Mouse (Mus musculus) G1E (cell line): ENCODE measurements around the gene Ube2n. TPM values are rescaled to one million over a fixed set of nuclear protein-coding genes. Genes with fewer than 3 reads are reported as not detected.
A peak's percentile ranks its signal among the peaks of the same experiment; 100 is the strongest.

Experiments used
- ATAC-seq: 2 replicates; pipeline ENCODE4 v1.8.0; 2016; ENCODE audit warnings: mild to moderate bottlenecking; ENCODE audit not compliant: insufficient number of reproducible peaks, poor library complexity, low FRiP score, severe bottlenecking; ENCODE audit errors: extremely low read depth
- DNase-seq: peaks from one replicate; pipeline ENCODE4 v3.0.0; 2012; ENCODE audit warnings: low spot score
- H3K27me3 ChIP-seq: 2 replicates; pipeline ENCODE4 v1.6.1; 2012; ENCODE audit warnings: mild to moderate bottlenecking, low read length, inconsistent platforms; ENCODE audit not compliant: insufficient read depth
- H3K36me3 ChIP-seq: replicated peaks from 2 replicates; pipeline ENCODE3; 2012; ENCODE audit warnings: mild to moderate bottlenecking, inconsistent platforms
- H3K4me1 ChIP-seq: 2 replicates; pipeline ENCODE4 v1.6.1; 2012; ENCODE audit warnings: low read depth, low read length, inconsistent platforms, mixed read lengths; ENCODE audit not compliant: insufficient read depth
- H3K4me3 ChIP-seq: 2 replicates; pipeline ENCODE4 v1.5.1; 2012; ENCODE audit warnings: low read depth, mild to moderate bottlenecking, inconsistent platforms, low read length, moderate library complexity, mixed read lengths
- H3K9me3 ChIP-seq: replicated peaks from 2 replicates; pipeline ENCODE4 v1.6.1; 2012; ENCODE audit warnings: inconsistent platforms
- CTCF ChIP-seq: IDR thresholded peaks from 2 replicates; pipeline ENCODE4 v1.5.1; 2012; ENCODE audit warnings: low read depth, low read length, inconsistent platforms, mixed read lengths
- GATA1 ChIP-seq: IDR thresholded peaks from 2 replicates; pipeline ENCODE4 v1.6.1; 2012; ENCODE audit warnings: borderline replicate concordance, low read length, inconsistent platforms, mixed read lengths
- GATA2 ChIP-seq: IDR thresholded peaks from 2 replicates; pipeline ENCODE4 v1.6.1; 2012; ENCODE audit warnings: low read depth, low read length, inconsistent platforms, borderline replicate concordance
- POLR2AphosphoS5 ChIP-seq: IDR thresholded peaks from 2 replicates; pipeline ENCODE4 v1.6.1; 2012; ENCODE audit warnings: low read depth, low read length, inconsistent platforms; ENCODE audit not compliant: insufficient replicate concordance
- TAL1 ChIP-seq: conservative IDR thresholded peaks from 2 replicates; pipeline ENCODE4 v1.6.1; 2012; ENCODE audit warnings: low read depth, low read length, inconsistent platforms, mixed read lengths
- polyA plus RNA-seq: library from polyadenylated mRNA; stranded (reverse); fragments of >175 nt; gene quantifications from 2 replicates; pipeline ENCODE4 v1.2.3, GENCODE M21; 2012
- total RNA-seq, 2 experiments: library from RNA; stranded (forward) in 1 of 2; stranded (reverse) in 1 of 2; fragments of 200-1000 nt in 1 of 2; fragments of >200 nt in 1 of 2; fragmentation: Nextera tagmentation in 1 of 2; gene quantifications; 2 replicates each; pipeline ENCODE4 v1.2.3; 2014 to 2017

Gene Ube2n
- total and polyA plus RNA-seq, 3 experiments = 56.1 to 377 (median 148) TPM

DNA sequence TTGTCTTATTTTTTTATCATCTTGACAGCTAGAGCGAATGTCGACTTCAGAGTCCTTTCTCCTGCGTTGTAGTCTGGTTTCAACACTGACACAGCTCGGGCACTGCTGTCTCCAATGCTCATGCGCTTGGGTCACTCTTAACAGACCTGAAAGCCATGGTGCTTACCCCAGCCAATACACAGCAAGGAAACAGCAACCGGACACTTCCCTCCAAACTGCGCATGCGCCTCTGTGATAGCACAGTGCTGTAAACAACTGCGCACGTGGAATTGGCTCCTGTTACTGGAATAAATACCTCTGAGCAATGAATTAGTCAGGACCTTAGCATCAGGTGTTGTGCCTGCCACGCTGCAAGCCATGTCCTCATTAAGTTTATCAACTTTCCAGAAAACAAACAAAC is 37.4 kb upstream of the Ube2n start:
- no peaks in the 10 kb centered on the region for H3K9me3 ChIP-seq
- H3K36me3 ChIP-seq = peaks cover 20% of the 10 kb centered on the region
- no peak for ATAC-seq
- H3K27me3 ChIP-seq = peaks cover 6% of the 10 kb centered on the region; the same call in 1 of the 2 replicates
- no peak for TF ChIP-seq TAL1
- H3K4me3 ChIP-seq = no peak overlapping the region
- H3K4me1 ChIP-seq = no peaks in the 10 kb centered on the region
- DNase-seq = no peak

DNA sequence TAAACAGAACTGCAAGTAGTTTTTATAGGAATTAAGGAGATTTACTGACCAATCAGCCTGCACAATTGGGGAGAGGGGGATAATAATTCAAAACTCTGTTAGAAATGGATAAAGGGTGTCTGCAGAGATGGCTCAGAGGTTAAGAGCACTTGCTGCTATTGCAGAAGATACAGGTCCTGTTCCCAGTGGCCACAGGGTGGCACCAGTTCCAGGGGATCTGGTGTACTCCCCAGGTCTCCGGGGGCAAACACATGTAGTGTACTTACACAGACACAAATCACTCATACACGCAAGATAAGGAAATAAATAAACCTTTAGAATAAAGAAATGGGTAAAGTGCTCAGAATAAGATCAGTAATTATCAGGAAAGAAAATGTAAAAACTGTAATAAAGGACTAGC is 25.3 kb upstream of the Ube2n start:
- peaks cover 9% of the 10 kb centered on the region; the same call in 1 of the 2 replicates for H3K9me3 ChIP-seq
- TF ChIP-seq TAL1 (no peak), GATA1 (no peak), GATA2 (no peak), CTCF (no peak), POLR2AphosphoS5 (no peak)
- no peaks in the 10 kb centered on the region for H3K27me3 ChIP-seq
- no peak for DNase-seq
- peak; percentile 28; the same call in 1 of the 2 replicates for ATAC-seq
- no peaks in the 10 kb centered on the region for H3K4me1 ChIP-seq
- peaks cover 94% of the 10 kb centered on the region for H3K36me3 ChIP-seq
- no peak overlapping the region for H3K4me3 ChIP-seq

DNA sequence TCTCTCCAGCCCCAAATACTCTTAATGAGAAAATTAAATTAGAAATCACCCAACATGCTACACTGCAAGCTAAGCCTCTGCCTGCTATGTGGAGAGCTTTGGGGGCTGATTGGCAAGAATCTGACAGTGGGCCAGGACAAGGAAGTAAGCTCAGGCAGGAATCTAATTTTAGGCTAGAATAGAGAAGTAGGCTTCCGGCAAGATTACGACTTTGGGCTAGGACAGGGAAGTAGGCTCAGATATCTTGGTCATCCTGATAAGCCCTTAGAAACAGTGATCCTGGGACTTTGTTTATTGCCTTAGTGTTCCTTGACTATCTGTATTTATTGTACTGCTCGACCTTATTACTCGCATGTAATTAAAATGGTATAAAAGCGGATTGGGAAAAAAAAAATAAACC is 20.7 kb upstream of the Ube2n start:
- no peaks in the 10 kb centered on the region for H3K27me3 ChIP-seq
- DNase-seq (no peak), ATAC-seq (no peak)
- no peaks in the 10 kb centered on the region for H3K4me1 ChIP-seq
- no peak overlapping the region for H3K4me3 ChIP-seq
- peaks cover 12% of the 10 kb centered on the region; the same call in 1 of the 2 replicates for H3K9me3 ChIP-seq
- peaks cover 85% of the 10 kb centered on the region for H3K36me3 ChIP-seq
- TF ChIP-seq CTCF = no peak
- no peak for TF ChIP-seq POLR2AphosphoS5
- TF ChIP-seq GATA2 = no peak
- TF ChIP-seq TAL1 = no peak
- TF ChIP-seq GATA1 = no peak

DNA sequence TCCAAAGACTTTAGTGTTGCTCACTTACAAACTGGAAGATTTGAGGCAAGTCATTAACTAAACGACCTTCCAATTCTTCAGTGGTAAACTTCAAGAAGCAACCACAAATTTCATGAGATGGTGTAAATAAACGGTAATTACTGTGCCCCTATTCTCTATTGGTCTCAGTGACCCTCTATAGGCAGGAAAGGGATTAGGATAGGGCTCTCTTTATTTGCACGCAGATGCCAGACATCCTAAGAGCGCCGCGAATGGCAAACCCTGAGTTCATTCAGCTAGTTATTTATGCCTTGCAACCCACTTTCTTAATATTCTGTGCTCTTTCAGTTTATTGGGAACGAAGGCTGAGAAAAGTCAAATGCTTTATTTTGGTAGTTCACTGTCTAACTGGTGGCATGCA is 13.9 kb upstream of the Ube2n start:
- peaks cover 14% of the 10 kb centered on the region for H3K4me1 ChIP-seq
- DNase-seq (no peak), ATAC-seq (no peak; the same call in 1 of the 2 replicates)
- peaks cover 25% of the 10 kb centered on the region for H3K36me3 ChIP-seq
- TF ChIP-seq GATA1 = no peak
- no peak for TF ChIP-seq CTCF
- no peak for TF ChIP-seq GATA2
- TF ChIP-seq POLR2AphosphoS5 = no peak
- TF ChIP-seq TAL1 = no peak
- H3K4me3 ChIP-seq = peak overlapping the region; percentile 95
- no peaks in the 10 kb centered on the region for H3K9me3 ChIP-seq
- peaks cover 2% of the 10 kb centered on the region; the same call in 1 of the 2 replicates for H3K27me3 ChIP-seq

DNA sequence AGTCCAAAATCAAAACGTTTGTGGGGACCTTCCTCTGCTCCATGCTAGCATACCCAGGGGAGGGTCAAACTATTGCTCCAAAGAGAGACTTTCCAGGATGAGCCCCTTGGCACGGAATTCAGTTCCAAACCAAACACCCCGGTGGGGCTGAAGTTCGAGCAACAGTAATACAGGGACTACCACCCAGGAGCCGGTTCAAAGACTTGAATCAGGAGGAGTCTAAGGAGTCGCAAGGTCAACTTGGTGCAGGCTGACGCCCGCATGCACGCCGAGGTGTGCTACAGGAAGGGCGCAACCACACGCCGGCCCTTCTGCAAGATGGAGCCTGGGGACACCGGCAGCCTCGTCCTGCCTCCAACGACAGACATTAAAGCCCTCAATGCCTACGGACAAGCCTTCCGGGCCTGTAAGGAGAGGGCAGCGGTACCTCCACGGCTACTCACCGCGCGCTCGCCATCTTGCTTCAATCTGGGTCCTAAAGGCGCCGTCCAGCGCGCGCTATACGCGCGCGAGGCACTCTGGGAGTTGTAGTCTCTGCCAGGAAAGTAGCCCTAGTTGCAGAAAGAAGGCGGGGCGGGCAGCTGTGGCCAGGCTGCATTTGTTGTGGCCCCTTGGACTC is 13.4 kb upstream of the Ube2n start, which contains the start of gene Mrpl42:
Gene Mrpl42 (minus strand): TSS at position 478 of the 619 bp plus-strand sequence.
- peak; percentile 87 for ATAC-seq

DNA sequence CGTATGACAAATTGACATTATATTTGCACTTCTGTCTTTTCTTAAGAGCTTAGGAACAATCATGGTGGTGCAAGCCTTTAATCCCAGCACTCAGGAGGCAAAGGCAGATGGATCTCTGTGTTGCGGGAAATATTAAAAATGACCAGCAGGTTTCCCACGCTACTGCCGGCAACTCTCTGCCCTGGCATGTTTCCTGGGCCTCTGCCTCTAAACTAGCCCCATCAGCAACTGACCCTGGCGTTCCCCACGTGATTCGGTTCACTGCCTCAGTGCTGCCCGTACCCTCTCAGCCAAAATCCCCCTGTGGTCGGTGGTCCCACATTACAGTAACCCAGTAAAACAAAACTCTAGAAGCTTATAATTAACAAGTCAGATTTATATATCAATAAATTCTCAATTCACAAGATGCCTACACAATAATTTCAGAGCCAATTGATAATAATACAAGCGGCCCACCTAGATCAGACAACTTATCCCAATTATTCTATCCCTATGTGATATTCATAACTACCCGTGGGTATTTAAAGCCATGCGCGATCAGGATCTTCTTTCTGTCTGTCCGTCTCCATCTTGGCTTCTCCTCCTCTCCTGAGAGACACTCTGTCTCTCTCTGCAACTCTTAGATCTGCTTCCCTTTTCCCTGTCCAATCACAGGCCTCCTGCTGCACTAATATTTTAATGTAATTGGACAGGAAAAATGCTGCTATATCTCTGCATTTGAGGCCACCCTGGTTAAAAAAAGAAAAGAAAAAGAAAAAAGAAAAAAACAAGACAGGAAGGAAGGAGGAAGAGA is 11.3 kb upstream of the Ube2n start:
- no peak for TF ChIP-seq CTCF
- TF ChIP-seq GATA2 = no peak
- no peak for TF ChIP-seq GATA1
- TF ChIP-seq POLR2AphosphoS5 = no peak
- TF ChIP-seq TAL1 = no peak
- no peak for ATAC-seq

More for the DNA sequence above, 13.4 kb upstream of the Ube2n start, which contains the start of gene Mrpl42:
- Histone ChIP-seq H3K4me1 (peaks cover 14% of the 10 kb centered on the region), H3K27me3 (peaks cover 3% of the 10 kb centered on the region), H3K36me3 (peaks cover 24% of the 10 kb centered on the region), H3K9me3 (no peaks in the 10 kb centered on the region), H3K4me3 (peak within 1 kb of the TSS; percentile 95)
- TF ChIP-seq POLR2AphosphoS5 (no peak), GATA2 (no peak)
- peak; percentile 76 for DNase-seq

More for the DNA sequence above, 11.3 kb upstream of the Ube2n start:
- Histone ChIP-seq H3K4me3 (no peak overlapping the region), H3K4me1 (peaks cover 18% of the 10 kb centered on the region), H3K9me3 (no peaks in the 10 kb centered on the region), H3K27me3 (peaks cover 14% of the 10 kb centered on the region), H3K36me3 (peaks cover 7% of the 10 kb centered on the region)
- DNase-seq = no peak
